Mouse (Mus musculus) layer of hippocampus, postnatal 36 days (tissue): ENCODE data around the gene Arv1. TPM values are rescaled to one million over a fixed set of nuclear protein-coding genes. Genes with fewer than 3 reads are reported as not detected.

Source experiments
- DNase-seq, 2 experiments: peaks; one replicate each; pipeline ENCODE4 v3.0.0; 2022
- total RNA-seq, 2 experiments: library from RNA; stranded (reverse); gene quantifications; 2 replicates each; pipeline ENCODE4 v1.2.3; 2021

Arv1 gene
- total RNA-seq, result 10 to 100 TPM; 13.7 to 13.8 TPM

GRCm38 (mm10) chr8:124721862-124722515, at the start of gene Arv1, which contains the start of gene Ttc13:
Arv1 (plus strand) TSS chr8:124722139.
Ttc13 (minus strand) TSS chr8:124721983.
- peak; percentile 94 to 95 for DNase-seq

GRCm38 (mm10) chr8:124672345-124672744, 49.6 kb upstream of the Arv1 start:
- DNase-seq, result no peak

- peak in 1 of 2 experiments; percentile 35 for DNase-seq
Observed at GRCm38 (mm10) chr8:124676661-124677060, 45.3 kb upstream of the Arv1 start.

GRCm38 (mm10) chr8:124677078-124677477, 44.9 kb upstream of the Arv1 start:
- peak; percentile 34 to 42 for DNase-seq

- peak; percentile 84 to 86 for DNase-seq
Observed at GRCm38 (mm10) chr8:124677486-124677885, 44.5 kb upstream of the Arv1 start.

- no peak for DNase-seq
Observed at GRCm38 (mm10) chr8:124678246-124678645, 43.7 kb upstream of the Arv1 start.

GRCm38 (mm10) chr8:124681077-124681791, 40.7 kb upstream of the Arv1 start:
- no peak for DNase-seq

- DNase-seq, result no peak
Observed at GRCm38 (mm10) chr8:124681792-124682157, 40.2 kb upstream of the Arv1 start.

GRCm38 (mm10) chr8:124682218-124682617, 39.7 kb upstream of the Arv1 start:
- DNase-seq, result no peak

- DNase-seq, result no peak
Observed at GRCm38 (mm10) chr8:124688899-124689298, 33.0 kb upstream of the Arv1 start.

GRCm38 (mm10) chr8:124691706-124692105, 30.2 kb upstream of the Arv1 start:
- no peak for DNase-seq

- DNase-seq, result no peak
Observed at GRCm38 (mm10) chr8:124695424-124696100, 26.4 kb upstream of the Arv1 start.

GRCm38 (mm10) chr8:124700271-124700670, 21.7 kb upstream of the Arv1 start:
- DNase-seq, result no peak

- DNase-seq, result no peak
Observed at GRCm38 (mm10) chr8:124701023-124701422, 20.9 kb upstream of the Arv1 start.

GRCm38 (mm10) chr8:124702183-124702582, 19.8 kb upstream of the Arv1 start:
- no peak for DNase-seq

- DNase-seq, result no peak
Observed at GRCm38 (mm10) chr8:124703526-124703925, 18.4 kb upstream of the Arv1 start.

GRCm38 (mm10) chr8:124704376-124704775, 17.6 kb upstream of the Arv1 start:
- DNase-seq, result no peak

- DNase-seq, result no peak
Observed at GRCm38 (mm10) chr8:124705823-124706222, 16.1 kb upstream of the Arv1 start.

GRCm38 (mm10) chr8:124713207-124713606, 8.7 kb upstream of the Arv1 start:
- no peak for DNase-seq

GRCm38 (mm10) chr8:124715736-124716135, 6.2 kb upstream of the Arv1 start:
- DNase-seq, result no peak

GRCm38 (mm10) chr8:124720133-124720532, 1.8 kb upstream of the Arv1 start:
- no peak for DNase-seq

- no peak for DNase-seq
Observed at GRCm38 (mm10) chr8:124720938-124721861, 739 bp upstream of the Arv1 start.
